Mouse (Mus musculus): ENCODE data around the gene Cdc34. TPM values are rescaled to one million over a fixed set of nuclear protein-coding genes. Genes with fewer than 3 reads are reported as not detected.

The Cdc34 gene
- total RNA-seq, 2 experiments from 2014 or later = 64.2 to 70.3 TPM

- DNase-seq (ENCODE audit: low spot score in 2 of 2) = peak; percentile 93 to 96
- intact Hi-C loops (cut with DNase I) = loop anchor here (2.0 kb wide), 1 partner anchor 74 kb away; no protein-coding TSS in a partner anchor
These were observed 13.0 kb upstream of the Cdc34 start, which contains the start of gene Tpgs1 for GRCm38 (mm10) chr10:79668771-79669575. Gene Tpgs1, plus strand, starts transcription at chr10:79669369.

DNA sequence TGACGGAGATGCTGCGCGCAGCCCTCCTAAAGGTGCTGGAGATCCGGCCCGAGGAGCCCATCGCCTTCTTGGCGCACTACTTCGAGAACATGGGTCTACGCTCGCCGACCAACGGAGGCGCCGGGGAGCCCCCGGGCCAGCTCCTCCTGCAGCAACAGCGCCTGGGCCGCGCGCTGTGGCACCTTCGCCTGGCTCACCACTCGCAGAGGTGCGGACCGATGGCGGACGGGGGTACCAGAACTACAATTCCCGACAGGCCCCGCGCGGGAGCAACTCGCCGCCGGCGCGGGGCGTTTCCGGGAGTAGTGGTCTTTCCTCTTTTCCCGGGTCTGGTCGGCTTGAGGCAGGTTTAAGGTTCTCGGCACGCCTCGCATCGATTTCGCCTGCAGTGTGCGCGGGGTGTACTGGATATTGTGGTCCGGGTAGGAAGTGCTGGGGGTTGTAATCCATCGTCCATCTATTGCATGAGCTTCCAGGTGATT lies 12.4 kb upstream of the Cdc34 start:
- intact Hi-C loops (cut with DNase I) = loop anchor here (2.0 kb wide), 1 partner anchor 75 kb away; no protein-coding TSS in a partner anchor
- peak; percentile 77 to 82 for DNase-seq (ENCODE audit: low spot score in 2 of 2)

GRCm38 (mm10) chr10:79670071-79670888 lies 11.7 kb upstream of the Cdc34 start:
- intact Hi-C loops (cut with DNase I) = no loop called here
- no peak for DNase-seq (ENCODE audit: low spot score in 2 of 2)

DNA sequence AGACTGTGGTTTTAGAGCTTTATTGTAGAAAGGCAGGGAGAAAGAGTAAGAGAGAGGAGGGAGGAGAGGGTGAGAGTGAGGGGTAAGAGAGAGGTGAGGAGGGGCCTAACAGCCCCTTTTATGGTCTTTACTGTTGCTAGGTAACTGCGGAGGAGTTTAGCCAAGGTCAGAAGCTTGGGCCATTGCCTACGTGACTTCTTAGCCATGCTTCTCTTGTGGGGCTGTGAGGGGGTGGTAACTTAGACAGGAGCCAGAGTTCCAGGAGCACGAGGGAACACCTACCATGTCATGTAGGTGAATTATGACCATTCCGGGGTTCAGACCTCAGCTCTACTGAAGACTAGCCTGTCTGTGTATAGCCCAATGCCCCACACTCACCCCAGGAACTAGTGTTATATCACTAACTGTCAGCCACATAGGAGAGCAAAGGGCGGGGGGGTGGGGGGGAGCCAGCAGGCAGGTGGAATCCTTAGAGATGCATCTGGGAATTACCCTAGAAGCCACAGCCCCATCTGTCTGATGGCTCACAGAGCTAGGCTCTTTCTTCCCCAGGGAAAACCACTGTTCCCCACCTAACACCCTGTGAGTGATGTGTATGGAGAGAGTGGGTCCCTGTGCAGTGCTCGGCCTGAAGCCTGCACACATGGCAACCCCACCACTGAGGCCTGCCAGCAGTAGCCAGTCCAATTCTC lies 10.5 kb upstream of the Cdc34 start:
- intact Hi-C loops (cut with DNase I) = no loop called here
- DNase-seq (ENCODE audit: low spot score in 2 of 2) = no peak

- no peak for DNase-seq (ENCODE audit: low spot score in 2 of 2)
- intact Hi-C loops (cut with DNase I) = no loop called here
These were observed 9.9 kb upstream of the Cdc34 start for GRCm38 (mm10) chr10:79672088-79672455.

DNA sequence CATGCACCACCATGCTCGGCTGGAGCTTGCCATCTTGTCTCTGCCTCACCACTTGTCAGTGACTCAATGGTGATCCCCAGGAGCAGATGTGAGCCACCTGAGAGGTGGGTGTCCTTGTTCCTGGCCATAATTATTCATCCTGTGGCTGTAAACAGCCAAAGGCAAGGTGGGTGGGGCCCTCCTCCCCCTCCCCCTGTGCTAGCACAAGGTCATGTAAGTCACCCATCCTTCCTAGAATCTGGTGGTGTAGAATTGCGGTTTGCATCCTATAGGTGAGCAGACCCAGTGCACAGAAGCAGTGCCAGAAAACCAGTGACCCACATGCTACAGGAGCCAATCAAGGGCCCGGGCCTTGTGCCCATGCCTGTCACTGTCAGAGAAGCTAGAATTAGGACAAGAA lies 8.9 kb upstream of the Cdc34 start:
- intact Hi-C loops (cut with DNase I) = no loop called here

GRCm38 (mm10) chr10:79675346-79676035 lies 6.5 kb upstream of the Cdc34 start:
- no peak for DNase-seq (ENCODE audit: low spot score in 2 of 2)
- intact Hi-C loops (cut with DNase I) = no loop called here

More for the DNA sequence above, 8.9 kb upstream of the Cdc34 start:
- DNase-seq (ENCODE audit: low spot score in 2 of 2) = no peak

DNA sequence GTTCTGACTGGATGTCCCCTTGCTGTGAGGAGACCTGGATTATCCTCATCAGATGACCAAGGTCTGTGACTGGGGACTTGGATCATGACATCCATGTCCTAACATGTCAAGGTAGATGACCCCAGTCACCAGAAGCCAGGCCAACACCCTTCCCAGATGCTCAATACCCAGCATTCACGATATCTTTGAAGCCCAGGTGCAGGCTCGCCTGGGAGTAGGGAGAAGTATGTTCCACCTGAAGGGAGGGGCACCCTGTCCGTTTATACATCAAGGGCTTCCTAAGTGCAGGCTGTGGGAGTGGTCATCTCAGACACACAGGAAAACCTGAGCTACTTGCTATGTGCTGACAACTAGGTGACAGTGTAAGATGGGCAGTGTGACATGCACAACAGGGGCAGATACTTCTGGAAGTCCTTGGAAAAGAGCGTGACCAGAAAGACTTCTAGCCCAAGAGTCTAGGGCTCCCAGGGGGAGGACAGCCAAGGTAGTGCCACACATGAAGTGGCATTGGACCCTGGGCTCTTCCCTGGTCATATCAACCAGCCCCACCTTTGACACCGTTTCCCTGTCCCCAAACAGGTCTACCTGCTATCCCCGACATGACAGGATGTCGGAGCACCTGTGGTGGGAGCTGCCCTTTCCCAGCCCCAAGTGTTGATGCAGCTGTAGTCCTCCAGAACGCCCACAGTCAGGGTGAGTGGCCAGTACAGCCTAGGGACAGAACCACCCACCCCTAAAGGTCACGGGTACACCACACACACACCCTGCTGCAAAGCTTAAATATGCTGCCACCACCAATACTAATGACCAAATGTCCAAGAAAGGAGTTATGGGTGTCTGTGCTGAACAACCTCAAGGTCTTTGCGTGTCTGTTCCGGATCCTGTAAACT lies 1.1 kb upstream of the Cdc34 start:
- intact Hi-C loops (cut with DNase I) = no loop called here

GRCm38 (mm10) chr10:79682551-79682915 lies 538 bp downstream of the Cdc34 start:
- no peak for DNase-seq (ENCODE audit: low spot score in 2 of 2)

More for the DNA sequence above, 1.1 kb upstream of the Cdc34 start:
- DNase-seq (ENCODE audit: low spot score in 2 of 2) = no peak

DNA sequence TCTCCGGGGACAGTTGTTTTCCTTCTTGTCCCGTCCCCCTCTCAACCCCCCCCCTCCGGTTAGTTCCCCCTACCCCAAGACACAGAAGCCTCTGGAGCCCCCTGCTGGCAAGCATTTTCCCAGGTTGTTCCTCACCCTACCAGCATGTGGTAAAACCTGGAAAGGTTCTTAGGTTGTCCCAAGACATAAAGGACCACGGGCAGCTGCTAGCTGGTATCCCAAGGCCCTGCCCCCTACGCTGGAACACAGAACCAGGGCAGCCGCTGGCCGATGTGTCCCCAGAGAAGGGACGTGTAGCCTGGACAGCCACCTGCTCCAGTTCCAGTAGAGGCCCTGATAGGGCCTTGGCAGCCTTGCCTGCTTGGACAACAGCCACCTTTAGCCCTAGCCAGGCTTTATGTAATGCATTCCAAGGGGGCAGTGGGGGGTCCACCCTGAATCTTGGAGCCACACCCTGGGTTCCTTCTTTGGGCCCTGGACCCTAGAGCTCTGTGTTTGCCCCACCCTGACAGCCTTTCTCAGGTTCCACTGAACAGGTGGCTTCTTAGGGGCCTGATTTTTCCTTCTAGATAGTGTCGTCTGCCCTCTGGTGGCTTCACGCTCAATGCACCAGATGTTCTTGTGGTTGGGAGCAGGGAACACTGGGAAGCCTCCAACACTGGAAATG lies 1.1 kb downstream of the Cdc34 start:
- peak; percentile 60 to 83 for DNase-seq (ENCODE audit: low spot score in 2 of 2)
- intact Hi-C loops (cut with DNase I) = no loop called here

More at GRCm38 (mm10) chr10:79682551-79682915, 538 bp downstream of the Cdc34 start:
- intact Hi-C loops (cut with DNase I) = no loop called here

DNA sequence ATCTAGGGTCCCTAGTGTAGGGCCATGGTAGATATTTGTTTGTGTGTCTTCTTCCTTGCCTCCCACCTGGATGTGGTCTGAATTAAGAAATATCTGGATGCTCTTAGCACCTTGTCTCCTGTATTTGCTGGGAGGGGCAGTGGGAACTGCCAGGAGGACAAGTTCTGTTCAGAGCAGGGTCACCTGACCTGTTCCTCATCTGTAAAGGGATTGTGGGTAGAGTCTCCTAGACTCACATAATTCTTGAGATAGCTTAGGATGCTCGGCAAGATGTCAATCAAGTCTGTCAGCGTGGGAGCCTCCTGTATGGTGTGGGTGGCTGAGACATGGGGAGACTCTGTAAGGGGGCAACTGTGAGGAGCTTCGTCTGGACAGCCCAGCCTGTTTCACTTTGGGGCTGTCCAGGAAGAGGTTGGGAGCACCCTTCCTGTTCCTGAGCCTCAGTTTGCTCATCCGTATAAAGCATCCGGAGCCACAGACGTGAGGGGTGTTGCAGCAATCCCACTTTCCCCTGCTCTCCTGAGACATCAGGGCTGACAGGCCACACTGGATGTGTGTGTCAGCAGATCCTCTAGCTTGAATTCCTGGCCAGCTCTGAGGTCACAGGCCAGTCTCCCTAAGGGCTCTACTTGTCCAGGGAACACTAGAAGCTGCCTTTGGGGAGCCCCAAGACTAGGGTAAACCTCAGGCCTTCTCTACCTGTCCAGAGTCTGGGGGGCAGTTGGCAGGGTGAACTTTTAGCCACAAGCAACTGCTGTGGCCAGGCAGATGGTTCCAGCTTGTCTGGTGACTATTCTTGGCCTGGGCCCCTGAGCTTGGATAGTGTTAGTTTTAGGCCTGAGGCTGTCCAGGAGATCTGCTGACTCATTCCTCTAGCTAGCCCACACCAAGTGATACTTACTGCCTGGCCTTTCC lies 2.0 kb downstream of the Cdc34 start:
- DNase-seq (ENCODE audit: low spot score in 2 of 2) = no peak
- intact Hi-C loops (cut with DNase I) = no loop called here

DNA sequence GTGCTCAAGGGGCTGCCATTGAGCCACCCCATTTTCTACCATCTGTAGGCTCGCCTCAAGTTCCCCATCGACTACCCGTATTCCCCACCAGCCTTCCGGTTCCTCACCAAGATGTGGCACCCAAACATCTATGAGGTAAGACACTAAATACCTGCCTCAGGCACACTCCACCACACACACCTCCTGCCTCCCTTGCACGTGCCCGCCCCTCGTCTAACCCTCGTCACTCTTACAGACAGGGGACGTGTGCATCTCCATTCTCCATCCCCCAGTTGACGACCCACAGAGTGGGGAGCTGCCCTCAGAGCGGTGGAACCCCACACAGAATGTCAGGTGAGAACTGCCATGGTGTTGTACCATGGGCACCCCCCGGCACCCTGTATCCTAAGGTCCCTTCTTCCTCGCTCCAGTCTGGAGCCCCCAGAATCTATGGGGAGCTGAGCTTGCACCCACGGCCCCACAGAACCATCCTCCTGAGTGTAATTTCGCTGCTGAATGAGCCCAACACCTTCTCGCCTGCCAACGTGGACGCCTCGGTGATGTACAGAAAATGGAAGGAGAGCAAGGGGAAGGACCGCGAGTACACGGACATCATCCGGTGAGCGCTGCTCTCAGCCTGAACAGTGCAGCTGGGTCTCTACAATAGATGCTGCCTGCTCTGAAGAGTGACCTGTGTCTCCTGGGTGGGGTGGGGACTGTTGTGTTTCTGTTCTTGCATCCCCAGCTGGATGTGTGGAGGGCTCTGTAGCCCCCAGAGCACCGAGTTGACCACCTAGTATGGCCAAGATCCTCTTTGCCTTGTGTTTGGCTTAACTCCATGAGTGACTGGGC lies 3.0 kb downstream of the Cdc34 start:
- no peak for DNase-seq (ENCODE audit: low spot score in 2 of 2)
- intact Hi-C loops (cut with DNase I) = no loop called here

DNA sequence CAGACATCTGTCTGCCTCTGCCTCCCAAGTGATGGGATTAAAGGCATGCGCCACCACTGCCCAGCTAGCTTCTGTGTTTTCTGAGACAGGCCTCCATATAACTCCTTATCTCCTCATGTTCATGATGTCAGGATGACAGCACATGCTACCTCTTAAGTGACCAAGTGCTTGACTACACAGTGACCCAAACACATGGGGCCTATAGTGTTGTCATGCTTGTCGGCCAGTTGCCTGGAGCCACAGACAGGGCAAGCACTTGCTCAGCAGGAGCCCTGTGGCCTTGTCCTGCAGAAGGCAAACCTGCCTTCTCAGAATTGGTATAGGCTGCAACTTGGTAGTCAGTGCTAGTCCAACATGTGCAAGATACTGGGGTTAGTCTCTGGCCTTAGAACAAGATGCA lies 4.2 kb downstream of the Cdc34 start:
- intact Hi-C loops (cut with DNase I) = no loop called here
- no peak for DNase-seq (ENCODE audit: low spot score in 2 of 2)

- intact Hi-C loops (cut with DNase I) = no loop called here
- DNase-seq (ENCODE audit: low spot score in 2 of 2) = no peak
These were observed 4.7 kb downstream of the Cdc34 start for GRCm38 (mm10) chr10:79686691-79687090.

DNA sequence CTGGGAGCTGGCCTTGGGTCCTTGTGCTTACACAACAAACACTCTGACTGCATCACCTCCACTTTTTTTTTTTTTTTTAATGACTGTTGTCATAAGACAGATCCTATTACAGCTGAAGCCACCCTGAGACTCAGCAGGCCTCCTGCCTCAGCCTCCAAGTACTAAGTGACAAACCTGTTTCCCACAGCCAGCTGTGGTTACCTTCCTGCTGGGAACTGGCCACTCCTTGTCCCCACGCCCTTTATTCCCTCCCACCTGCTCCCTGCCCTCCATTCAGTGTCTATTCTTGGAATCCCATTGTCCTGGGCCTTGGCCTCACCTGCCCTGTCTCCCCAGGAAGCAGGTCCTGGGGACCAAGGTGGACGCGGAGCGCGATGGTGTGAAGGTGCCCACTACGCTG lies 5.5 kb downstream of the Cdc34 start:
- no peak for DNase-seq (ENCODE audit: low spot score in 2 of 2)
- intact Hi-C loops (cut with DNase I) = no loop called here

DNA sequence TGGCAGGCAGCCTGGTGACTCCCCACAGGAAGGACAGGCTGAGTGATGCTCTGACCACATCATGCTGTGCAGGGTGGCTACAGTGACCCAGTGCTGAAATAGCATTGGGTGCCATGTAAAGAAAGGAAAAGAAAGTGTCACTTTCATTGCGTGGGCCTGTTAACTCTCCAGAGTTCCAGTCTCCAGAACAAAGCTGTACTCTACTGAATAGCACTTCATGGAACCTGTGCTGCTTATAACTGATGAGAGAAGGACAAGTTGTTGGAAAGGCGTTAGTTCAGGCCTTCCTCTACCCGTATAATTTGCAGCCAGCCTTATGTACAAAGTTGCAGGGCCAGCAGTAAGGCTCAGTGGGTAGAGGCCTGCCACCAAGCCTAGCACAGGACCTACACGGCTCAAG lies 6.7 kb downstream of the Cdc34 start, which contains the start of gene Gzmm:
TSS of gene Gzmm (plus strand) at position 301 of the 400 bp plus-strand sequence.
- intact Hi-C loops (cut with DNase I) = no loop called here

More for the DNA sequence above, 6.7 kb downstream of the Cdc34 start, which contains the start of gene Gzmm:
- DNase-seq (ENCODE audit: low spot score in 2 of 2) = no peak

Data from left cerebral cortex, postnatal 14 days (tissue).